Mouse (Mus musculus): ENCODE data around the gene Wsb1. TPM values are rescaled to one million over a fixed set of nuclear protein-coding genes. Genes with fewer than 3 reads are reported as not detected.
"Not testable (repeated sequence)": the region's sequence is repeated elsewhere in the genome, so short reads cannot be mapped to it uniquely, and the experiment has no call there.

Gene Wsb1
- polyA plus RNA-seq, 1 experiment: 181 TPM

DNA sequence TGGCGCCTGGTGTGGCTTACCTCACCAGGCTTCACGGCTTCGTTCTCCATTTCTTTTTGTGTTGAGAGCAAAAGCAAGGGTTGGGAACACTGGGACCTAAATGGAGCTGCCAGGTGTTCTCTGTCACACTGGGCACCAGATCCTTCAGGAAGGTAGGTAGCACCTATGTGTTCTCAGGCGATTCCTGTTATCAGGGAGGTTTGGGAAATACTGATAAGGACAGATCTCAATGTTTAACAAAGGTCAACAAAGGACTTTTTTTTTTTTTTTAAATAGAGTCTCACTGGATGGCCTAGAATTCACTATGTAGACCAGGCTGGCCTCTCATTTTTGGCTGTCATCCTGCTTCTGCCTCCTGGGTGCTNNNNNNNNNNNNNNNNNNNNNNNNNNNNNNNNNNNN is 19.3 kb upstream of the Wsb1 start:
- Histone ChIP-seq H3K4me3 (ENCODE audit: insufficient read depth, low read length) (no peak overlapping the region), H3K4me1 (ENCODE audit: control insufficient read depth, insufficient read depth, low read length) (no peaks in the 10 kb centered on the region), H3K27ac (ENCODE audit: insufficient read depth, low read length) (no peak overlapping the region)
- TF ChIP-seq POLR2A (IDR thresholded peaks at IDR 0.05; ENCODE audit: extremely low read depth, insufficient read depth, low read length) (no peak), CTCF (IDR thresholded peaks at IDR 0.05; ENCODE audit: extremely low read depth, insufficient read depth, low read length) (no peak)

DNA sequence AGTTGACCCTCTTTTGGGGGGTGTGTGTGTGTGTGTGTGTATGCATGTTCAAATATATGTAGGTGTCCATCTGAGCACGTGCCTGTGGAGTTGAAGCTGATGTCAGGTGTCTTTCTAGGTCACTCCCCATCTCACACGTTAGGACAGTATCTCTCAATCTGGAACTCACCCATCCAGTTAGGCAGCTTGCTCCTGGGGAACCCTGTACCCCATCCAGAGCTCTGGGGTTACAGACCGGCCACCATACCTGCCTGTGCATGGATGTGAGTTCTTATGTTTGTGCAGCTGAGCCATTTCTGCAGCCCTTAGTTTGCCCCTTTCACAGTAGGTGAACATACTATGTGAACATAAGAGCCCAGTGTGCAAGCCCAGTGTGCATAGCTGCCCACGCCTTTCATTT is 18.6 kb upstream of the Wsb1 start:
- no peak overlapping the region for H3K4me3 ChIP-seq (ENCODE audit: insufficient read depth, low read length)
- TF ChIP-seq POLR2A (IDR thresholded peaks at IDR 0.05; ENCODE audit: extremely low read depth, insufficient read depth, low read length) (no peak), CTCF (IDR thresholded peaks at IDR 0.05; ENCODE audit: extremely low read depth, insufficient read depth, low read length) (no peak)
- no peaks in the 10 kb centered on the region for H3K4me1 ChIP-seq (ENCODE audit: control insufficient read depth, insufficient read depth, low read length)
- H3K27ac ChIP-seq (ENCODE audit: insufficient read depth, low read length): no peak overlapping the region

DNA sequence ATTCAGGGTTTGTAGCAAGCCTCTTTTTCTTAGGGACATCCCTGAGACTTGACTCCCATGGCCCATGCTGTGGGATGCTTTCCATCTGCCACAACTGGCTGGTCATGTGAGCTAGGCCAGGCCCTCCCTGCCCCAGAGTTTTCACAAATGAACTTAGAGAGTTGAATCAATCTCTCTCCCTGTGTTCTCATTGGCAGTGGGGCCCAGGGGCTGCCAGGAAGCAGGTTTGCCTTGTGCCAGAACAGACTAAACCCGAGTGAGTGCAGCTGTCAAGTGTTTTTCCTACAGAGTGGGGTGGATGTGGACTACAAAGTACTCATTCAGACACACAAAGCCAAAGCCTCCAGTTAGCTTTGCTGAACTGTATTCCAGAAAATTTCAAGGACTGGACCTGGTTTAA is 12.7 kb upstream of the Wsb1 start:
- TF ChIP-seq CTCF (IDR thresholded peaks at IDR 0.05; ENCODE audit: extremely low read depth, insufficient read depth, low read length) (no peak), POLR2A (IDR thresholded peaks at IDR 0.05; ENCODE audit: extremely low read depth, insufficient read depth, low read length) (no peak)
- no peak overlapping the region for H3K27ac ChIP-seq (ENCODE audit: insufficient read depth, low read length)

DNA sequence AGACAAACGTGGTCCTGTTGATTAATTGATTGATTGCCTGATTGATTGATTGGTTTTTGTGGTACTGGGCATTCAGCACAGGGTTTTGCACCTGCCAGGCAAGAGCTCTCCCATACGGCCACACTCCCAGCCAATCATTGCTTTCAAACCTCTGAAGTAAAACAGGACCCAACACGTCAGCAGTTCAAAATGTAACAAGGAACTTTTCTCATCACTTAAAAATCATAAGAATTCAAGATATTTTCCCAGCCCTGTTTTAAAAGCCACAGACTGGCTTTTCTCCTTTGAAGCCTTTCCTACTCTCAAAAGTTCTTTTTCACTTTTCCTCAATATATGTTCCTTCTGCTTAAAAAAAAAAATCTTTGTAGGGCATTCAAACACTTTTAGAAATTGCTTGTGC is 9.9 kb upstream of the Wsb1 start:
- no peak overlapping the region for H3K4me3 ChIP-seq (ENCODE audit: insufficient read depth, low read length)
- H3K4me1 ChIP-seq (ENCODE audit: control insufficient read depth, insufficient read depth, low read length): no peaks in the 10 kb centered on the region
- no peak overlapping the region for H3K27ac ChIP-seq (ENCODE audit: insufficient read depth, low read length)
- TF ChIP-seq CTCF (IDR thresholded peaks at IDR 0.05; ENCODE audit: extremely low read depth, insufficient read depth, low read length) (no peak), POLR2A (IDR thresholded peaks at IDR 0.05; ENCODE audit: extremely low read depth, insufficient read depth, low read length) (no peak)

More for the DNA sequence above, 12.7 kb upstream of the Wsb1 start:
- Histone ChIP-seq H3K4me1 (ENCODE audit: control insufficient read depth, insufficient read depth, low read length) (no peaks in the 10 kb centered on the region), H3K4me3 (ENCODE audit: insufficient read depth, low read length) (no peak overlapping the region)

DNA sequence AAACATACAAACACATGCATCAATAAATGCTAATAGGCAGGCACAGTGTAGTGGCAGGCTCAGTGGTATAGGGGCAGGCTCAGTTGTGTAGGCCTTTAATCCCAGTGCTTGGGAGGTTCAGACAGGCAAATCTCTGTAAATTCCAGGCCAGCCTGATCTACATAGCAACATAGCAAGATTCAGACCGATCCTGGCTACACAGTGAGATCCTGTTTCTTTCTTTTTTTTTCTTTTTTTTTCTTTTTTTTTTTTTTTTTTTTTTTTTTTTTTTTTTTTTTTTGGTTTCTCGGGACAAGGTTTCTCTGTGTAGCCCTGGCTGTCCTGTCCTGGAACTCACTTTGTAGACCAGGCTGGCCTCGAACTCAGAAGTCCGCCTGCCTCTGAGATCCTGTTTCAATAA is 5.7 kb upstream of the Wsb1 start:
- not testable (repeated sequence) for H3K27ac ChIP-seq (ENCODE audit: insufficient read depth, low read length); H3K4me1 ChIP-seq (ENCODE audit: control insufficient read depth, insufficient read depth, low read length); H3K4me3 ChIP-seq (ENCODE audit: insufficient read depth, low read length)

DNA sequence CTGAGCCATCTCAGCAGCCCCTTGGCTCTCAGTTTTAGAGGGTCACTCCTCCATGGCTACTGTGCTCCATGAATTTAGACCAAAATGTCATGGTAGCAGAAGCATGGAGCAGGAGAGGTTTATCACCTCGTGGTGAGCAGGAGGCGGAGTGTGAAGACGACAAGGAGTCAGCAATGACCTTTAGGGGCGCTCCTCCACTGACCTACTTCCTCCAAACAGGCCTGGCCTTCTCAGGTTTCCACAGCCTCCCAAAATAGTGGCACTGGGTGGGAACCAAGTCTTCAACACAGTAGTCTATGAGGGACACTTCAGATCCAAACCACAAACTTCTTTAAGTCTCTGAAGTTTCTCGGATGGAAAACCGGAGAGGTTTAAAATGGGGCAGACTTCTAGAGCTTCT is 4.3 kb upstream of the Wsb1 start:
- H3K27ac ChIP-seq (ENCODE audit: insufficient read depth, low read length): no peak overlapping the region
- TF ChIP-seq CTCF (IDR thresholded peaks at IDR 0.05; ENCODE audit: extremely low read depth, insufficient read depth, low read length) (no peak), POLR2A (IDR thresholded peaks at IDR 0.05; ENCODE audit: extremely low read depth, insufficient read depth, low read length) (no peak)
- no peaks in the 10 kb centered on the region for H3K4me1 ChIP-seq (ENCODE audit: control insufficient read depth, insufficient read depth, low read length)
- no peak overlapping the region for H3K4me3 ChIP-seq (ENCODE audit: insufficient read depth, low read length)

DNA sequence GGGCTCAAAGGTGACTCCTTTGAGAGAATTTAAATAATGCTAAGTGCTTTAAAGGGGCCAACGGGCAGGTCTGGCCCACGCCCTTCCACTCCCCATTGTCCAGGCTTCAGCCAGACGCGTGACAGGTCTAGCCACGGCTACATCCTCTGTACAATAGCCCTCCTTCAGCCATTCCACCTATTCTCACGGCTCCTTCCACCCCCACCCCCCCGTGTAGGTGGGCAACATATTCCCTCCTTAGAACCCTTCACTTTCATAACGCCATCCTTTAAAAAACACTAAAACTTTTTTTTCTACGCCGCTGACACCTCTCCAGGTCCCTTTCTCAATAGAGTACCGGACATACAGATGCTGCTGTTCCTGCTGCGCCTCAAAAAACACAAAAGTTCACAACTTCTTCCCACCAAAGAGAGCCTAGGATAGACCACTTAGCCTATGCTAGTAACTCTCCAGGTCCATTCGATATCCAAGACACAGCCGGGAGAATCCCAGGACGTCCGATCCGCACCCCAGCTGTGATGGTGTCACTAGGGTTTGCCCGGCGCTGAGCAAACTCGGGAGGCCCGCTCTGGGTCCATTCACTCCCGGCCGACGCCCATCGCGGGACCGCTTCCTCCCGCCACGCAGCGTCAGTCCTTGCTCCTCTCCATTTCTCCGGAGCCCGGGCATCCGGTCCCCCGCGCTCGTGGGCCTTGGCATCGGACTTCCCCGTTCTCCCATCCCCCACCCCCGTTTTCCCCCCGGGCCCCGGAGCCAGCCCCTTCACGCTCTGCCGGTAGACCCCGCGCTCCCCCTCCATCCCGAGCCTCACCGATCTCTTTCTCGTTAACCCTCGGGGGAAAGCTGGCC is 705 bp downstream of the Wsb1 start:
- peaks cover 3% of the 10 kb centered on the region; the same call in 1 of the 2 replicates for H3K4me1 ChIP-seq (ENCODE audit: control insufficient read depth, insufficient read depth, low read length)
- peak overlapping the region; percentile 86 for H3K4me3 ChIP-seq (ENCODE audit: insufficient read depth, low read length)
- TF ChIP-seq POLR2A (IDR thresholded peaks at IDR 0.05; ENCODE audit: extremely low read depth, insufficient read depth, low read length) (no peak), CTCF (IDR thresholded peaks at IDR 0.05; ENCODE audit: extremely low read depth, insufficient read depth, low read length) (no peak)
- H3K27ac ChIP-seq (ENCODE audit: insufficient read depth, low read length): peak overlapping the region; percentile 74

DNA sequence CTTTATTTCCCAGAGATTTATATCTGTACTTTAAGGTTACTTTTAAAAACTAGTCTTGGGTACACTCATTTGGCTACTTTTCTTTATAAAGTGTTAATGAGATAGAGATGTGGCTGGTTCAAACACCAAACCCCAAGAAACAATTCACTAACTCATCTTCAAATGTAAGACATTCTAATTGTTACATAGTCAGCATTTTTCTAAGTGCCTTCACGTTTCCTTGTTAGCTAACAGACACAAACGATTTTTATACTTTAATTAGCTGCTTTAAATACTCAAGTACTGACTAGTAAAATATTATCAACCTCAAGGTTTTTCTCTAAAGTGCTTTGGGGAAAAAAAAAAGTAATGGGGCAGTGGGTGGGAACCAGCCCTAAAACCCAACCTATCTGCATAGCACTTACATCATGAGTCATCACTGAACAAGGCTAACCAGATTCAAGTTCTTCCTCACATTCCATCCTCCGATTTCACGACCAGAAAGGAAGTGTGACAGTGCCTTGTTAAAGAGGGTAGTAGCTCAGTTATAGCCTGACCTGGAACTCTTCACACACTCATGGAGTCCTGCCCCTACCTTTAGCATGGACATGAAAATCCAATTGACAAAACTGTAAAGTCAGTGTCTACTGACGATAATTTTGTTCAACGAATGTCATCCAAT is 1.5 kb downstream of the Wsb1 start:
- H3K4me1 ChIP-seq (ENCODE audit: control insufficient read depth, insufficient read depth, low read length): peaks cover 3% of the 10 kb centered on the region; the same call in 1 of the 2 replicates
- no peak overlapping the region for H3K27ac ChIP-seq (ENCODE audit: insufficient read depth, low read length)

DNA sequence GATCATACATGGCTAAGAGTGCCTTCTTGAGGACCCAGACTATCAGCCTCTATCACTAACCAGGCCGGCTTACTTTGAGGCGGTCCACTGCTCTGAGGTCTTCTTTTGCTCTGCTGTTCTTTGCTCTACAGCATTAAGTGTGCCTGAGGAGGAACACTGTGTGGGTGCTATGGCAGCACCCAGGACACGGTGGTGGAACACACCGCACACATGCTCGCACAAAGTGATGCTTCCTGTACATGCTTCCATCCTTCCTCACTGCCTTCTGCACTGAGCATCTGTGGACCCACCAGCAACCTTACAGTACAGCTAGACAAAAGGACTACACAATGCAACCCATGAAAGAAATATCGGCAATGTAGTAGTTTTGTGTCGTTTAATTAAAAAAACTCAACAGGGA is 15.4 kb downstream of the Wsb1 start:
- Histone ChIP-seq H3K27ac (ENCODE audit: insufficient read depth, low read length) (no peak overlapping the region), H3K4me3 (ENCODE audit: insufficient read depth, low read length) (no peak overlapping the region), H3K4me1 (ENCODE audit: control insufficient read depth, insufficient read depth, low read length) (no peaks in the 10 kb centered on the region)
- no peak for TF ChIP-seq POLR2A (IDR thresholded peaks at IDR 0.05; ENCODE audit: extremely low read depth, insufficient read depth, low read length)
- no peak for TF ChIP-seq CTCF (IDR thresholded peaks at IDR 0.05; ENCODE audit: extremely low read depth, insufficient read depth, low read length)

More for the DNA sequence above, 1.5 kb downstream of the Wsb1 start:
- TF ChIP-seq POLR2A (IDR thresholded peaks at IDR 0.05; ENCODE audit: extremely low read depth, insufficient read depth, low read length): no peak
- no peak for TF ChIP-seq CTCF (IDR thresholded peaks at IDR 0.05; ENCODE audit: extremely low read depth, insufficient read depth, low read length)
- H3K4me3 ChIP-seq (ENCODE audit: insufficient read depth, low read length): peak overlapping the region; percentile 86

DNA sequence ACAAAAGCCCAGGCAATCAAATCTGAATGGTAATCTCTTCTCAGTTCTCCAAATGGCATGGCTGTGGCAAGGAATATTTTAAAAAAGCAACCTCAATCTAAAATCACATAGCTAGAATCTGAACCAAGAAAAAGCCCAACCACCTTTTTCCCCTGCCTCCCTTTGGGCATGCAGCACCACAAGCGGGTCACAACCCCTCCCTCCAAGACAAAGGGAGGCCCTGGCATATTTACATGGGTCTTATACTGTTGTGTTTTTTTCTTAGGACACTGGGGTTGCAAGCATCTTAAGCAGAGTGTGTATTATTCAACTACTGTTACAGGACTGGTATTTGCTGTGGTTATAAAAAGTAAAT is 16.1 kb downstream of the Wsb1 start:
- no peak overlapping the region for H3K4me3 ChIP-seq (ENCODE audit: insufficient read depth, low read length)
- no peak overlapping the region for H3K27ac ChIP-seq (ENCODE audit: insufficient read depth, low read length)
- no peaks in the 10 kb centered on the region for H3K4me1 ChIP-seq (ENCODE audit: control insufficient read depth, insufficient read depth, low read length)
- TF ChIP-seq POLR2A (IDR thresholded peaks at IDR 0.05; ENCODE audit: extremely low read depth, insufficient read depth, low read length) (no peak), CTCF (IDR thresholded peaks at IDR 0.05; ENCODE audit: extremely low read depth, insufficient read depth, low read length) (no peak)
